8 mouse cellular contexts compared by ENCODE assay signal in genomic region chr19:55198303-55198702, GRCm38 (mm10). TPM values are rescaled to one million over a fixed set of nuclear protein-coding genes. Genes with fewer than 3 reads are reported as not detected.
DNase-seq lines count a peak whose midpoint lies in the region; ATAC-seq and TF ChIP-seq lines count a peak whose summit lies in the region.

No protein-coding gene starts in this region.

- H3K27me3 ChIP-seq in embryonic facial prominence, embryonic 10.5 days (replicated peaks; ENCODE audit: low read depth, poor library complexity, severe bottlenecking): 0 out of 2 replicates have a peak, but pooled peaks cover 3% of the 10 kb centered on the region
- H3K27me3 ChIP-seq in heart, postnatal 0 days (ENCODE audit: control insufficient read depth, insufficient read depth, low read length): no peaks in the 10 kb centered on the region

- no peaks in the 10 kb centered on the region for H3K36me3 ChIP-seq in embryonic facial prominence, embryonic 10.5 days (replicated peaks)
- no peaks in the 10 kb centered on the region for H3K36me3 ChIP-seq in heart, postnatal 0 days (replicated peaks; ENCODE audit: control insufficient read depth, insufficient read depth, low read length)

- TF ChIP-seq CTCF in heart, postnatal 0 days (IDR thresholded peaks at IDR 0.05; ENCODE audit: low read depth): peak; percentile 84

- peak; percentile 35 to 37 for DNase-seq in cerebellum, adult 18-20 months
- no peak for DNase-seq in cerebellum, adult 9-11 months
- DNase-seq in Muller cell, postnatal 12 days (ENCODE audit: inconsistent ontology term): peak; percentile 49
- peak; percentile 78 for DNase-seq in embryonic facial prominence, embryonic 10.5 days (ENCODE audit: low spot score)
- DNase-seq in heart, postnatal 0 days (ENCODE audit: low spot score): peak; percentile 51
- peak; percentile 86 for DNase-seq in kidney, postnatal 10 days
- DNase-seq in lung, adult 18-20 months: peak; percentile 35 to 71
- peak; percentile 86 for DNase-seq in retina, postnatal 1 day

- no peak overlapping the region for H3K27ac ChIP-seq in embryonic facial prominence, embryonic 10.5 days (replicated peaks)
- H3K27ac ChIP-seq in heart, postnatal 0 days (ENCODE audit: low read depth): no peak overlapping the region

- no peaks in the 10 kb centered on the region for H3K9me3 ChIP-seq in embryonic facial prominence, embryonic 10.5 days
- H3K9me3 ChIP-seq in heart, postnatal 0 days (replicated peaks; ENCODE audit: control insufficient read depth, low read length): no peaks in the 10 kb centered on the region

- peaks cover 12% of the 10 kb centered on the region for H3K4me1 ChIP-seq in embryonic facial prominence, embryonic 10.5 days
- H3K4me1 ChIP-seq in heart, postnatal 0 days (ENCODE audit: control insufficient read depth, insufficient read depth): 0 out of 2 replicates have a peak, but pooled peaks cover 7% of the 10 kb centered on the region

- peak overlapping the region; percentile 36 for H3K4me3 ChIP-seq in embryonic facial prominence, embryonic 10.5 days
- H3K4me3 ChIP-seq in heart, postnatal 0 days (ENCODE audit: low read depth, low read length): no peak overlapping the region

- TF ChIP-seq EP300 in heart, postnatal 0 days (IDR thresholded peaks at IDR 0.05; ENCODE audit: low read depth): no peak

- ATAC-seq in heart, postnatal 0 days (ENCODE audit: insufficient read depth, low read depth): peak; percentile 80

- H3K4me2 ChIP-seq in heart, postnatal 0 days (ENCODE audit: low read depth, low read length): peak overlapping the region; percentile 33; the same call in 1 of the 2 replicates

- no peak overlapping the region for H3K9ac ChIP-seq in heart, postnatal 0 days (replicated peaks; ENCODE audit: low read depth, low read length)

- WGBS in embryonic facial prominence, embryonic 10.5 days: 35% methylated on average over 5 of the region's 5 CpGs
- 32% methylated on average over 5 of the region's 5 CpGs for WGBS in heart, postnatal 0 days

RNA-seq across cellular contexts. Expression of gene Tectb, which starts 17.8 kb away (rescaled TPM):
- not detected in 2 replicates for polyA plus RNA-seq in embryonic facial prominence, embryonic 10.5 days (2016; fragmentation: Nextera tagmentation; extraction: Ambion mirVana)
- not detected in 2 replicates for total RNA-seq in heart, postnatal 0 days (2014; rRNA removed; ENCODE audit: low replicate concordance)
- polyA plus RNA-seq in heart, postnatal 0 days (2015; fragmentation: Nextera tagmentation; extraction: Ambion mirVana): 0.15 and 0.18 TPM in 2 replicates

RNA-seq across cellular contexts. Expression of gene Gucy2g, which starts 42.7 kb away (rescaled TPM):
- not detected in 2 replicates for polyA plus RNA-seq in embryonic facial prominence, embryonic 10.5 days (2016; fragmentation: Nextera tagmentation; extraction: Ambion mirVana)
- not detected in 2 replicates for total RNA-seq in heart, postnatal 0 days (2014; rRNA removed; ENCODE audit: low replicate concordance)
- not detected in 2 replicates for polyA plus RNA-seq in heart, postnatal 0 days (2015; fragmentation: Nextera tagmentation; extraction: Ambion mirVana)

RNA-seq across cellular contexts. Expression of gene Acsl5, which starts 53.4 kb away (rescaled TPM):
- polyA plus RNA-seq in embryonic facial prominence, embryonic 10.5 days (2016; fragmentation: Nextera tagmentation; extraction: Ambion mirVana): 24.0 and 27.4 TPM in 2 replicates
- total RNA-seq in heart, postnatal 0 days (2014; rRNA removed; ENCODE audit: low replicate concordance): 14.7 and 28.1 TPM in 2 replicates
- 15.0 and 15.8 TPM in 2 replicates for polyA plus RNA-seq in heart, postnatal 0 days (2015; fragmentation: Nextera tagmentation; extraction: Ambion mirVana)
